Mouse (Mus musculus) kidney, adult 2 months (tissue): ENCODE measurements at regions not wholly inside any gene's neighbourhood (a gene's known extent, or its start where the extent isn't known, plus 50 kb on each side); places are given as distances from the start of the nearest gene placed in this dataset.

Experiments used
- CTCF ChIP-seq: fragments of 200-500 bp; conservative IDR thresholded peaks from 2 replicates; pipeline ENCODE4 v1.5.1; 2011; ENCODE audit warnings: low read depth, mild to moderate bottlenecking, control low read depth, low read length, moderate library complexity, mixed read lengths; ENCODE audit not compliant: insufficient read depth, insufficient read length
- POLR2A ChIP-seq: fragments of 200-500 bp; IDR thresholded peaks from one replicate; pipeline ENCODE4 v1.6.1; 2011; ENCODE audit warnings: low read depth, low read length, control low read depth

DNA sequence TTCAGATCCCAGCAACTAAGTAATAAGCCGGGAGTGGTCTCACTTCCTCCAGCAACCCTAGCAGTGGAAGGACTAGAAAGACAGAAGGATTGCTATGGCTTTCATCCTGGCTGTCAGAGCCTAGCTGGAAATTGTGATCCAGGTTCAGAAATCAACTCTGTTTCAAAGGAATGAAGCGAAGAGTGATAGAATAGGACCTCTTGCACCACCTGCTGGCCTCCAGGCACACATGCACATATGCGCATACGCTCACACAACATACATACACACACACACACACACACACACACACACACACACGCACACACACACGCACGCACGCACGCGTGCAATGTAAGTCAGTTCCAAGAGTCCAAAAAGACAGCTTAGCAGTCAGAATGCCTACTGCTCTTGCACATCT is 147.1 kb downstream of the Gsdmc2 start:
- TF ChIP-seq POLR2A (no peak), CTCF (no peak)
